Mouse (Mus musculus) gastrocnemius, postnatal 14 days (tissue): ENCODE data around the gene Nsf. TPM values are rescaled to one million over a fixed set of nuclear protein-coding genes. Genes with fewer than 3 reads are reported as not detected.

Experiments
- DNase-seq: peaks from one replicate; pipeline ENCODE4 v3.0.0; 2021; ENCODE audit warnings: mixed read lengths
- intact Hi-C: fragments of 180-260 bp; cut with DNase I; formaldehyde crosslinking; loops from one replicate; pipeline ENCODE4 v1.15.1; 2025; ENCODE audit warnings: low total_unique reads
- total RNA-seq, 2 experiments: library from RNA; stranded (reverse); gene quantifications; 2 replicates each; pipeline ENCODE4 v1.2.3; 2021

Gene Nsf
- total RNA-seq, 2 experiments from 2014 or later, result 14.7 to 15.6 TPM

DNA sequence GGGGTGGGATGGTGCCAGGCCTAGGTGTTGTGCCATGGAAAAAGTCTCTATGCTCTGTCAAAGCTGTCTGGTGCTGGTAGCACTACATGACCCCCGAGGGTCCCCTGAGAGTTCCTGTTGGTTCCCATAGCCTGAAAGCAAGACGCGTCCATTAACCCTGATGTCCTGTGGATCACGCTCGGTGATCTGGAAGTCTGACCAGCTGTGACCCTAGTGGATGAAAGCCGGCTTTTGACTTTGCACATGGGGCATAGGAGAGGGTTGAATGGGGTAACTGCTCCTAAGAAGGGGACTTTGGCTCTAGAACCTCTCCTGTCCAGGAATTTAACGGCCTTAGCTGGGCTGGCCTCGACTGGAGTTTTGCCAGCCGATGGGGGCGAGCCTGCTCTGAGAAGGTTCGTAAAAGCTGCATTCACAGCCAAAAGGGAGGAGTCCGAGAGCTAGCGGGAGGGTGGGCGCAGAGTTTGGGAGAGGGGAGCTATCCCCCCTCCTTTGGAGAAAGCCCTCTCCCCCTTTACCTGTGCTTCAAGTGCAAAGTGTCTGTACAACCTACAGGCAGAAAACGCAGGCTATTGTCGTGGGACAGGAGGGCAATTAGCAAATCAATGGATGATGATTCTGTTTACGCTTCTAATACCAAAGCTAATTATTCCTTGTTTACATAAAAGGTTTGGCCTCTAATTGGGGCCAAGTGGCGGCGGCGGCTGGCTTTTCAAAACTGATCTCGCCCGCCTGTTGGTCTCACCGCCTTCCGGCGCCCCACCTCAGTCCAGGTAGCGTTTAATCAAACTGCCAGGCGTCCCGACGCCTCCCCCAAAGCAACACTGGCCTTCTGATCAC lies 144.9 kb downstream of the Nsf start:
- intact Hi-C loops, result no loop called here

DNA sequence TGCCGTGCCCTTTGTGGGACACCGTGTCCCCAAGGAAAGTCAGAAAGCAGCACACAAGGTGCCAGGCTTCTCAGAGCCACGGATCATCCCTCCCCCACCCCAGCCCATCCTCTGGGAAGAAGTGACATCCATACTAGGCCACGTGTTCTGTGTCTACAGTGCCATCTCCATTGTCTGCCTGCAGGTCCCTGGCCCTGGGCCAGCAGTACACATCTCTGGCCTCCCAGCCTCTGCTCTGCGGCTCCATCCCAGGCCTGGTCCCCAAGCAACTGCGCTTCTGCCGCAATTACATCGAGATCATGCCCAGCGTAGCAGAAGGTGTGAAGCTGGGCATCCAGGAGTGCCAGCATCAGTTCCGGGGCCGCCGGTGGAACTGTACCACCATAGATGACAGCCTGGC lies 145.9 kb downstream of the Nsf start:
- no peak for DNase-seq
- intact Hi-C loops, result no loop called here

More for the DNA sequence above, 144.9 kb downstream of the Nsf start:
- DNase-seq, result no peak

DNA sequence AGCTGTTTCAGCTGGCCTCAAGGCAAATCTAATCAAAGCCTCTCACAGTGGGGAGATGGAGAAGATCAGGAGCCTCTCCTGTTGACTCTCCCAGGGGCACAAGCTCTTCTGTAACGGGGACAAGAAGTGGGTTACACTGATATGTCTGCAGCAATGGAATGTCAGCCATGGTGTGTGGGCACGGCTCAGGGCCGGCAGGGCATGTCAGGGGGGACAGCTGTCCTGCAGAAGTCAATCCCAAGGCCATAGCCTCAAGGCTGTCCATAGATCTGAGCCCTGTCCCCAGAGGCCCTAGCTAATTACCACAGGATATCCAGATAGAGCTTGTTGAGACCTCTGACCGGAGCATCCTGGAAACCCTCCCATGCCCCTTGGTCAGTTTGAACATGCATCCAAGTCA lies 149.1 kb downstream of the Nsf start:
- no peak for DNase-seq
- intact Hi-C loops, result no loop called here

DNA sequence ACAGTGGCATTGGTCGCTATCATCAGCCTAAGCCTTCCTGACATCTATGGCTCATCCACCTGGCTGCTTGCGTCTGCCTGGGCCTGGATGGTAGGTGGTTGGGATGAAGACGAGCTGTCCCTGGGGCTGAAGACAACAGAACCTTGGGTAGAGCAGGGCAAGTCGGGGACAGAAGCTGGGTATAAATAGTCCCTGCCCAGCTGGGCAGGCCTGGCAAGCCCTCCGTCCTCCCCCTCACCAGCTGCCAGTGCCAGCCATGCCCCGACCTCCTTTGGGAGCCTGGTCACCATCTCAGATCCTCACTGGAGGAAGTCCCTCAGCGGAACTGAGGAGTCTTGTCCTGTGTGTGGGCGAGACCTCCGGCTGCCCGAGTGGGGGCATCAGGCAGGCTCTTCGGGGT lies 149.7 kb downstream of the Nsf start:
- intact Hi-C loops, result no loop called here

DNA sequence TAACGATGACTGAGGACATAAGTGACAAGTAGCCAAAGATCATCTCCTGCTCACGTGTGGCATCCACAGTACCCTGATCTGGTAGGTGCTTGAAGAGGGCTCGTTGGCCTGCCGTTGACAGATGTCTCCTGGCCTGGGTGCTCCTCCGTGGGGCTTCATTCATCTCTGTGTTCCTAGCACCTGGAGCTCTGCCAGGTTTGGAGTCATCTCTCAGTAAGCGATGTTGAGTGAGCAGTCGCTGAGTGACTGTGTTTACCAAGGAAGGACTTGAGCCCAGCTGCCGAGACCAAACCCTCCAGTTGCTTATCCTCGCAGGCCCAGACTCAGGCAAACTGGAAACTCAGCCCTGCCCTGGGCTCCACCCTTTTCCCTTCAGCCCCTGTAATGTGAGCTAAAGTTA lies 152.7 kb downstream of the Nsf start:
- intact Hi-C loops, result no loop called here
- no peak for DNase-seq

More for the DNA sequence above, 149.7 kb downstream of the Nsf start:
- DNase-seq, result no peak

DNA sequence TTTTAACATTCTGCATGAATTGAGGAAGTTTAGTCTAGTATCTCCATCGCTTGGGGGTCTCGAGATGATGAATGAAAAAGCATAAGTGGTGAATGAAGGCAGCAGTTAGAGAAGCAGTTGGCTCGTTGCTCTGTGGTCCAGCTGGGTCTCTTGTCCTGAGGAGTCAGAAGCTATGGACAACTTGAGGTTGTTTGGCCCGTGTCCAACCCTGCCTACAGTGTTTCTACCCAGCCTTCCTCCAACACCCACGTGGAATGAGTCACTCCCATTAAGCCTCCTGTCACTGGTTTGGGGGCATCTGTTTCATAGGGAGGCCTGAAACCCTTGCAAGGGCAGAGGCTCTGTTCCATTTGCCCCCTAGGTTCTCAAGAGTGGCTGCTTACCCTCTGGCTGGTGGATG lies 163.9 kb downstream of the Nsf start:
- no peak for DNase-seq
- intact Hi-C loops, result no loop called here

DNA sequence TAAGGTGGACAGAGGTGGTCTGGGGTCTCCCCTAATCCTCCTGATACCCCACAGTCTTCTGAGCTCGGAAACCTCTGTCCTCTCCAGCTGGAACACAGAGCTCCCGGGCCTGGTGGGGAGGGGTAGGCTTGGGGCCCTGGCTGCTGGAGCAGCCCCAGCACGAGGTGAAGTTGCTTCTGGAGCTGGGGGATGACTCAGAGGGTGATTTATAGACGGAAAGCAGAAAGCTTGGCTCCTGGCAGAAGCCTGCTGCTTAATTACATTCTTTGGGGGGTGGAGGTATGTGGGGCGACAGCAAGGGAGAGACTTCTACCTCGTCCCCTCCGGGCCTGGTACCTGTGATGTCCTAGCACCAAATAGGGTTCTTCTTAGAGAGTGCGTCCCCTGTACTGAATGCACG lies 173.7 kb downstream of the Nsf start:
- intact Hi-C loops, result no loop called here
- DNase-seq, result no peak

DNA sequence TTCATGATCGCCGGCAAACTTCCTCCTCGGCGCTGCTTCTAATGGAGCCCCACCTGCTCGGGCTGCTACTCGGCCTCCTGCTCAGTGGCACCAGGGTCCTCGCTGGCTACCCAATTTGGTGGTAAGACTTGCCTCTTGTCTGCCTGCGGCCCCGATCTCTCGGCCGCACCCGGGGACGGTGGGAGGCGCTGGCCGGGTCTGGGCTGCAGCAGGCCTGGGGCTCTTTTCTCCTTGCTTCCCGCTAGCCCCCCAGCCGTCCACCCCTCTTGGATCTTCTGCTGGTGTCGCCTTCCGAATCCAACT lies 179.7 kb downstream of the Nsf start:
- intact Hi-C loops, result no loop called here
- no peak for DNase-seq

DNA sequence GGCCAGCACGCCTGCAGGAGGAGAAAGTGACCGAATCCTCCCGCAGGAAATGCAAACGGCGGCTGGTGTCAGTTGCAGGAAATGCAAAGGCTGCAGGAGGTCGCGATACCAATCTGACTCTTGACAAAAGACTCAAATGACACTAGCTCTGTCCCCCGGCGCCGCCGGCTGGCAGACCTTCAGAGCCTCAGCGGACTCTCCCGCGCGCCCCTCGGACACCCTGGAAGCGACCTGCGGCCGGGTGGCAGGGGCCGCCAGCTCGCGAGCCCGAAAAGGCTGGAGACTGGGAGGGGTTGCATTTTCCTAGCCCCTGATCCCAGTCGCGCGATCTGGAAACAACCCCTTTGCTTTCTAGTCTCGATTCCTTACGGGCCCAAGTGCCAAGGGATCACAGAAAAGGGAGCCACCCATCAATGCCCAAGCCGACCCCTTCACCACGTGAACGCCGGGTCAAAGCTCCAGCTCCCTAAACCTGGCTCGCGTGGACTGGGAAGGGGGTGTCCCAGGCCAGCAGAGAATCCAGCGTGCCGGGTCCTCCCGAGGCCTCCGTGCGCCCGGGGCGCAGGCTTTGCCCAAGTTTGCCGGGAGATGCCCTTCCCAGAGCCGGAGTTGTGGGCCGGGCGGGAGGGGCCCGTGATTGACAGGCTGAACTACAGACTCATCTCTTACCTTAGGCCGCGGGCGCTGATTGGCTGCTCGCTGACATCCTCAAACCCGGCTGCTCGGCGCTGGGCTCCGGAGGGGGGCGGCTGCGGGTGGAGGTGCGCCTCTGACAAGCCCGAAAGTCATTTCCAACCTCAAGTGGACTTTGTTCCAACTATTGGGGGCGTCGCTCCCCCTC lies 180.2 kb downstream of the Nsf start, which contains the start of gene Wnt3:
TSS of gene Wnt3 (plus strand) at position 764 of the 841 bp plus-strand sequence.
- no peak for DNase-seq
- intact Hi-C loops, result no loop called here

DNA sequence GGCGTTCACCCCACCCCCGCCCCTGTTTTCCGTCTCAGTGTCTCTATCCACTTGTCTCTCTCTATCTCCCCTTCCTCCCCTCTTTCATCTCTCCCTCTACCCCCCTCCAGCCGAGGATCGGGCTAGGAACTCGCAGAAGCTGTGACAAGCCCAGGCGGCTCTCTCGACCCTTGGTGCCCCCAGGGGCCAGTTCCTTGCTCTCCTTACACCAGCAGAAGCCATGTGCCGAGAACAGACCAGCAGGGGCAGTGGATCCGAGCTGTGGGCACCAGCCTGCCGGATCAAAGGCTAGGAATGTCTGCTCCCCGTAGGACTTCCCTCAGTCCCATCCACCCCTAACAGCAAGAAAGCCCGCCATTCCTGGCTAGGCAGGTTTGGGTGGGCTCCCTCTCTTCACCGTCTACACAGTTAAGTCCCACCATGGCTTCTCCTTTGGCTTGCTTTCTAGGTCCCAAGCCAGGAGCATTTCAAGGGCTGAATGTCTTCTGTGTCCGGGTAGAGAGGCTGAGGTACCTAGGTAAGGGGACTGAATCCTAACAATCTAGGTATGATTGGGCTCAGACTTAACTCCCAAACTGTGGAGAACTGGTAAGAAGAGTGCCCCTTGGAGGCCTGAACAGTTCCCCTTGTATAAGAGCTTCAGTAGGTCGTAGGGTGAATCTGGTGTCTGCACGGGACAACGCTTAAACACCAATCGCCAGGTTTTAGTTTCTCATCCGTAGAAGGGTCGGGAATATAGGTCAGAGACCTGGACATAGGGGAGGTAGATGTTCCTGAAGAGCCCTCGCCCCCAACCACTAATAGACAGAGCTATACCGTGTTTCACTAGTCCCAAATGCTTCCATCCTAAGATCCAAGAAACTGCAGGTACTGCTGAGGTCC lies 181.1 kb downstream of the Nsf start:
- DNase-seq, result no peak
- intact Hi-C loops, result no loop called here

Other genes with a start within 250 kb of the Nsf start
- under 1 TPM in 1 of 2 experiments, not detected in 1; 0.09 TPM for gene Wnt9b, start 204.2 kb downstream of the Nsf start, total RNA-seq
- gene Wnt3, start 179.9 kb downstream of the Nsf start, total RNA-seq, result under 1 TPM in 1 of 2 experiments, not detected in 1; 0.18 TPM
- gene Arf2, start 12.7 kb upstream of the Nsf start, total RNA-seq, result 10 to 100 TPM; 14.7 to 20.8 TPM
- not detected for gene Crhr1, start 178.8 kb upstream of the Nsf start, total RNA-seq
- not detected for gene Sppl2c, start 232.3 kb upstream of the Nsf start, total RNA-seq